Mouse (Mus musculus) gastrocnemius, adult 2 months (tissue): ENCODE data around the gene F3. TPM values are rescaled to one million over a fixed set of nuclear protein-coding genes. Genes with fewer than 3 reads are reported as not detected.

Source experiments
- DNase-seq: peaks from one replicate; pipeline ENCODE4 v3.0.0; 2022
- H3K27ac ChIP-seq: fragments of 200-600 bp; 2 replicates; pipeline ENCODE4 v1.8.1; 2022; ENCODE audit warnings: mild to moderate bottlenecking
- H3K4me3 ChIP-seq: fragments of 200-600 bp; 2 replicates; pipeline ENCODE4 v1.8.1; 2022; ENCODE audit warnings: mild to moderate bottlenecking, moderate library complexity
- CTCF ChIP-seq: fragments of 200-600 bp; IDR thresholded peaks from 2 replicates; pipeline ENCODE4 v1.8.1; 2022; ENCODE audit warnings: antibody characterized with exemption, mild to moderate bottlenecking, moderate library complexity
- intact Hi-C: fragments of 180-260 bp; cut with DNase I; formaldehyde crosslinking; loops from one replicate; pipeline ENCODE4 v1.15.1; 2025
- total RNA-seq, 2 experiments: library from RNA; stranded (reverse); gene quantifications; 2 replicates each; pipeline ENCODE4 v1.2.3; 2021

F3 gene
- total RNA-seq, 2 experiments from 2014 or later: 5.7 to 6.1 TPM

- no peak overlapping the region for H3K27ac ChIP-seq
Measured at GRCm38 (mm10) chr3:121713151-121713701, 10.1 kb upstream of the F3 start.

GRCm38 (mm10) chr3:121713816-121714215 lies 9.5 kb upstream of the F3 start:
- no peak for TF ChIP-seq CTCF
- intact Hi-C loops: no loop called here
- Histone ChIP-seq H3K27ac (no peak overlapping the region), H3K4me3 (no peak overlapping the region)
- no peak for DNase-seq

More at GRCm38 (mm10) chr3:121713151-121713701, 10.1 kb upstream of the F3 start:
- no peak overlapping the region for H3K4me3 ChIP-seq
- DNase-seq: no peak
- intact Hi-C loops: no loop called here
- no peak for TF ChIP-seq CTCF

GRCm38 (mm10) chr3:121714461-121714860 lies 8.9 kb upstream of the F3 start:
- intact Hi-C loops: no loop called here
- TF ChIP-seq CTCF: no peak
- no peak overlapping the region for H3K4me3 ChIP-seq
- no peak for DNase-seq
- H3K27ac ChIP-seq: no peak overlapping the region

GRCm38 (mm10) chr3:121715336-121715735 lies 8.0 kb upstream of the F3 start:
- no peak for TF ChIP-seq CTCF
- Histone ChIP-seq H3K4me3 (no peak overlapping the region), H3K27ac (no peak overlapping the region)
- no peak for DNase-seq
- intact Hi-C loops: no loop called here

GRCm38 (mm10) chr3:121715741-121716459 lies 7.4 kb upstream of the F3 start:
- intact Hi-C loops: no loop called here
- Histone ChIP-seq H3K4me3 (no peak overlapping the region), H3K27ac (no peak overlapping the region)
- DNase-seq: no peak
- no peak for TF ChIP-seq CTCF

- no peak for DNase-seq
- intact Hi-C loops: no loop called here
- no peak overlapping the region for H3K4me3 ChIP-seq
- no peak for TF ChIP-seq CTCF
- H3K27ac ChIP-seq: no peak overlapping the region
Measured at GRCm38 (mm10) chr3:121716480-121716879, 6.9 kb upstream of the F3 start.

GRCm38 (mm10) chr3:121718679-121719078 lies 4.7 kb upstream of the F3 start:
- no peak for TF ChIP-seq CTCF
- Histone ChIP-seq H3K4me3 (no peak overlapping the region), H3K27ac (no peak overlapping the region)
- intact Hi-C loops: no loop called here
- no peak for DNase-seq

GRCm38 (mm10) chr3:121719701-121720100 lies 3.6 kb upstream of the F3 start:
- no peak for DNase-seq
- Histone ChIP-seq H3K4me3 (no peak overlapping the region), H3K27ac (peak overlapping the region; percentile 32; the same call in 1 of the 2 replicates)
- no peak for TF ChIP-seq CTCF
- intact Hi-C loops: loop anchor here (5.0 to 10.0 kb wide), 3 partner anchors 85 to 182 kb away; no protein-coding TSS in a partner anchor

- H3K4me3 ChIP-seq: peak overlapping the region; percentile 32
- no peak for DNase-seq
- TF ChIP-seq CTCF: no peak
- 0 out of 2 replicates have a peak overlapping the region, but pooled peaks have one; percentile 32 for H3K27ac ChIP-seq
- intact Hi-C loops: loop anchor here (5.0 to 10.0 kb wide), 3 partner anchors 86 to 184 kb away; no protein-coding TSS in a partner anchor
Measured at GRCm38 (mm10) chr3:121720801-121721690, 2.3 kb upstream of the F3 start.

- H3K4me3 ChIP-seq: no peak overlapping the region
- no peak for DNase-seq
- no peak for TF ChIP-seq CTCF
- intact Hi-C loops: loop anchor here (5.0 to 10.0 kb wide), 3 partner anchors 87 to 184 kb away; no protein-coding TSS in a partner anchor
- H3K27ac ChIP-seq: no peak overlapping the region
Measured at GRCm38 (mm10) chr3:121721691-121722070, 1.7 kb upstream of the F3 start.

- no peak for DNase-seq
- peak overlapping the region; percentile 85 for H3K27ac ChIP-seq
- TF ChIP-seq CTCF: no peak
- intact Hi-C loops: loop anchor here (5.0 to 10.0 kb wide), 3 partner anchors 89 to 187 kb away; no protein-coding TSS in a partner anchor
- H3K4me3 ChIP-seq: peak overlapping the region; percentile 86
Measured at GRCm38 (mm10) chr3:121723968-121724524, 709 bp downstream of the F3 start.

- no peak for DNase-seq
- intact Hi-C loops: loop anchor here (5.0 to 10.0 kb wide), 3 partner anchors 90 to 187 kb away; no protein-coding TSS in a partner anchor
- peak overlapping the region; percentile 86 for H3K4me3 ChIP-seq
- peak overlapping the region; percentile 85 for H3K27ac ChIP-seq
- TF ChIP-seq CTCF: no peak
Measured at GRCm38 (mm10) chr3:121724553-121724952, 1.2 kb downstream of the F3 start.
